Mouse (Mus musculus): Measurements from ENCODE around the gene 4921524J17Rik. TPM values are rescaled to one million over a fixed set of nuclear protein-coding genes. Genes with fewer than 3 reads are reported as not detected.

Gene 4921524J17Rik
- total RNA-seq, 2 experiments from 2014 or later, result 33.6 to 58.3 TPM

GRCm38 (mm10) chr8:85444092-85444491 is 11.5 kb upstream of the 4921524J17Rik start:
- no peak for ATAC-seq (replicated peaks; ENCODE audit: poor library complexity)

- no peak for ATAC-seq (replicated peaks; ENCODE audit: poor library complexity)
These were observed 8.9 kb upstream of the 4921524J17Rik start for GRCm38 (mm10) chr8:85441564-85441963.

- ATAC-seq (replicated peaks; ENCODE audit: poor library complexity), result no peak
These were observed 3.1 kb upstream of the 4921524J17Rik start for GRCm38 (mm10) chr8:85435736-85436135.

GRCm38 (mm10) chr8:85434817-85435216 is 2.2 kb upstream of the 4921524J17Rik start:
- ATAC-seq (replicated peaks; ENCODE audit: poor library complexity), result no peak

GRCm38 (mm10) chr8:85433017-85433393 is 372 bp upstream of the 4921524J17Rik start:
- ATAC-seq (replicated peaks; ENCODE audit: poor library complexity), result peak; percentile 29

- no peak for ATAC-seq (replicated peaks; ENCODE audit: poor library complexity)
These were observed 1.1 kb downstream of the 4921524J17Rik start for GRCm38 (mm10) chr8:85431281-85432167.

- no peak for ATAC-seq (replicated peaks; ENCODE audit: poor library complexity)
These were observed 1.8 kb downstream of the 4921524J17Rik start for GRCm38 (mm10) chr8:85430801-85431200.

- ATAC-seq (replicated peaks; ENCODE audit: poor library complexity), result peak; percentile 15; the same call in 1 of the 2 replicates
These were observed 3.4 kb downstream of the 4921524J17Rik start for GRCm38 (mm10) chr8:85429219-85429618.

GRCm38 (mm10) chr8:85427026-85427425 is 5.6 kb downstream of the 4921524J17Rik start:
- ATAC-seq (replicated peaks; ENCODE audit: poor library complexity), result peak; percentile 61

- ATAC-seq (replicated peaks; ENCODE audit: poor library complexity), result 0 out of 2 replicates have a peak, but pooled peaks have one; percentile 23
These were observed 11.3 kb downstream of the 4921524J17Rik start for GRCm38 (mm10) chr8:85421329-85421728.

GRCm38 (mm10) chr8:85408526-85408925 is 24.1 kb downstream of the 4921524J17Rik start:
- ATAC-seq (replicated peaks; ENCODE audit: poor library complexity), result no peak

GRCm38 (mm10) chr8:85408053-85408505 is 24.6 kb downstream of the 4921524J17Rik start:
- ATAC-seq (replicated peaks; ENCODE audit: poor library complexity), result peak; percentile 91

- ATAC-seq (replicated peaks; ENCODE audit: poor library complexity), result no peak
These were observed 26.7 kb downstream of the 4921524J17Rik start for GRCm38 (mm10) chr8:85405961-85406360.

GRCm38 (mm10) chr8:85405418-85405817 is 27.2 kb downstream of the 4921524J17Rik start:
- ATAC-seq (replicated peaks; ENCODE audit: poor library complexity), result 0 out of 2 replicates have a peak, but pooled peaks have one; percentile 36

GRCm38 (mm10) chr8:85398548-85398947 is 34.1 kb downstream of the 4921524J17Rik start:
- no peak for ATAC-seq (replicated peaks; ENCODE audit: poor library complexity)

- ATAC-seq (replicated peaks; ENCODE audit: poor library complexity), result peak; percentile 70
These were observed 35.1 kb downstream of the 4921524J17Rik start for GRCm38 (mm10) chr8:85397508-85397907.

GRCm38 (mm10) chr8:85396432-85397079 is 36.1 kb downstream of the 4921524J17Rik start:
- ATAC-seq (replicated peaks; ENCODE audit: poor library complexity), result peak; percentile 75

- peak; percentile 46 for ATAC-seq (replicated peaks; ENCODE audit: poor library complexity)
These were observed 36.8 kb downstream of the 4921524J17Rik start for GRCm38 (mm10) chr8:85395681-85396431.

- ATAC-seq (replicated peaks; ENCODE audit: poor library complexity), result peak; percentile 8; the same call in 1 of the 2 replicates
These were observed 37.6 kb downstream of the 4921524J17Rik start for GRCm38 (mm10) chr8:85395017-85395416.

GRCm38 (mm10) chr8:85393199-85393598 is 39.4 kb downstream of the 4921524J17Rik start:
- ATAC-seq (replicated peaks; ENCODE audit: poor library complexity), result no peak

- peak; percentile 18; the same call in 1 of the 2 replicates for ATAC-seq (replicated peaks; ENCODE audit: poor library complexity)
These were observed 41.2 kb downstream of the 4921524J17Rik start for GRCm38 (mm10) chr8:85391438-85391837.

Measured in megakaryocyte progenitor cell, adult 5-6 weeks (primary cell).